Mouse (Mus musculus) lung, embryonic 16.5 days (tissue): Measurements from ENCODE around the gene Bpnt1. TPM values are rescaled to one million over a fixed set of nuclear protein-coding genes. Genes with fewer than 3 reads are reported as not detected.

Experiments used
- ATAC-seq: fragments of 200-750 bp; cut with Nextera tagmentation; 2 replicates; pipeline ENCODE4 v1.8.0; 2017; ENCODE audit warnings: low read depth, mild to moderate bottlenecking, moderate library complexity
- H3K27ac ChIP-seq: fragments of 300-500 bp; sonication (generic); 2 replicates; pipeline ENCODE4 v1.5.1; 2014; ENCODE audit warnings: mild to moderate bottlenecking, control low read depth, low read length
- H3K27me3 ChIP-seq: fragments of 300-500 bp; sonication (generic); 2 replicates; pipeline ENCODE4 v1.6.1; 2014; ENCODE audit warnings: low read depth, low read length, mixed read lengths; ENCODE audit not compliant: control insufficient read depth, insufficient read depth
- H3K36me3 ChIP-seq: fragments of 300-500 bp; sonication (generic); 2 replicates; pipeline ENCODE4 v1.6.1; 2014; ENCODE audit warnings: low read length; ENCODE audit not compliant: control insufficient read depth, insufficient read depth
- H3K4me1 ChIP-seq: fragments of 300-500 bp; sonication (generic); replicated peaks from 2 replicates; pipeline ENCODE4 v1.6.1; 2014; ENCODE audit warnings: low read length, mixed read lengths; ENCODE audit not compliant: control insufficient read depth, insufficient read depth
- H3K4me2 ChIP-seq: fragments of 300-500 bp; sonication (generic); 2 replicates; pipeline ENCODE4 v1.6.1; 2014; ENCODE audit warnings: low read depth, low read length, control low read depth
- H3K4me3 ChIP-seq: fragments of 300-500 bp; sonication (generic); 2 replicates; pipeline ENCODE4 v1.5.1; 2014; ENCODE audit warnings: mild to moderate bottlenecking, low read length, control low read depth
- H3K9ac ChIP-seq: fragments of 300-500 bp; sonication (generic); 2 replicates; pipeline ENCODE4 v1.6.1; 2014; ENCODE audit warnings: low read length, control low read depth
- H3K9me3 ChIP-seq: fragments of 300-500 bp; sonication (generic); 2 replicates; pipeline ENCODE4 v1.6.1; 2016; ENCODE audit warnings: low read length; ENCODE audit not compliant: control insufficient read depth
- WGBS: fragments of 180-500 bp; shearing (Covaris S2); extraction: QIAGEN DNeasy Blood & Tissue Kit; methylation state at CpG from one replicate; pipeline ENCODE4 v1.1.7; 2014; 5-methylcytosine and 5-hydroxymethylcytosine counted together
- polyA plus RNA-seq: library from polyadenylated mRNA; unstranded; fragments of >200 nt; fragmentation: Nextera tagmentation; extraction: Ambion mirVana; gene quantifications from 2 replicates; pipeline ENCODE4 v1.2.1, GENCODE M21; 2015

The Bpnt1 gene
- polyA plus RNA-seq, 1 experiment from 2014 or later, result 30.5 TPM

GRCm38 (mm10) chr1:185358211-185358610 is 26.3 kb downstream of the Bpnt1 start:
- H3K27me3 ChIP-seq, result no peaks in the 10 kb centered on the region
- no peak for ATAC-seq
- H3K4me2 ChIP-seq, result no peak overlapping the region
- H3K36me3 ChIP-seq, result 0 out of 2 replicates have a peak, but pooled peaks cover 10% of the 10 kb centered on the region
- peaks cover 6% of the 10 kb centered on the region for H3K4me1 ChIP-seq
- whole genome bisulfite sequencing, result 86% methylated on average over 4 of the region's 4 CpGs
- no peak overlapping the region for H3K4me3 ChIP-seq
- H3K9me3 ChIP-seq, result no peaks in the 10 kb centered on the region
- no peak overlapping the region for H3K9ac ChIP-seq
- no peak overlapping the region for H3K27ac ChIP-seq

DNA sequence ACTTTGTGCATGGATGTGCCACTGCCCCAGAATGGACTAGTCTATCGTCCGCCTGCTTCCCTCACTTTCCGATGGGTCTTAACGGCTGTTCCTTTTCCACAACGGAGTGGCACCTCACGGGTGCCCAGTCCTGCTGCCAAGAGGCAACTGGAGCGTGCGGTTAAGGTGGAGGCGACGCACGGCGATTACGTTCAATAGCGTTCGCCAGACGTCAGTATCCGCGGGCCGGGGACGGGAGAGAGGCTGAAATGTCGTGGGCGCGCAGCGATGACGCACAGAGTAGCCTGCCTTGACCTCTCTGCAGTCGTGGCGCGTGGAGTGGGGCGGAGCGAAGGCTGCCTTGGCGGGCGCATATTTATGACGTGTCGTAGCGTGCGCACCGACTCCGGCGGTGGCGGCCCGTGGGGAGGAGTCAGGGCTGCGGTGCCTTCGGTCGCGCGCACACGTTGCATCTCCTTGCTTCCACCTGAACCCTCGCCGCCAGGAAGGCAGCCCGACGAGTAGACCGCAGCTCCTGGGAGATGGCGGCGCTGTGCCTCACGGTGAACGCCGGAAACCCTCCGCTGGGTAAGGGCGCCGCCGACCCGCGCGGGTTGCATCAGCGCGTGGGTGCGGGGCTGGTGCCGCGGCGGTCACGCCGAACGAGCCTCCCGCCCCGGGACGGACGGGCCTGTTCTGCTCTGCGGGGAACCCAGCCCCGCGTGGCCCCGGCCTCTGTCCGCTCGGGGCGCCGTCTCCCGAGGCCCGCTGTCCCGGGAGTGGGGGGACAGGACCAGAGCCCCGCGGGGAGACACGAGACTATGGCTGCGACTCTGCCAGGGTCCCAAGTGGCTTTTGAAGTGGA is 30.9 kb downstream of the Bpnt1 start, which contains the start of gene Eprs:
TSS of gene Eprs (plus strand) at position 368 of the 844 bp plus-strand sequence.
- WGBS, result under 1% methylated on average over 92 of the region's 92 CpGs

DNA sequence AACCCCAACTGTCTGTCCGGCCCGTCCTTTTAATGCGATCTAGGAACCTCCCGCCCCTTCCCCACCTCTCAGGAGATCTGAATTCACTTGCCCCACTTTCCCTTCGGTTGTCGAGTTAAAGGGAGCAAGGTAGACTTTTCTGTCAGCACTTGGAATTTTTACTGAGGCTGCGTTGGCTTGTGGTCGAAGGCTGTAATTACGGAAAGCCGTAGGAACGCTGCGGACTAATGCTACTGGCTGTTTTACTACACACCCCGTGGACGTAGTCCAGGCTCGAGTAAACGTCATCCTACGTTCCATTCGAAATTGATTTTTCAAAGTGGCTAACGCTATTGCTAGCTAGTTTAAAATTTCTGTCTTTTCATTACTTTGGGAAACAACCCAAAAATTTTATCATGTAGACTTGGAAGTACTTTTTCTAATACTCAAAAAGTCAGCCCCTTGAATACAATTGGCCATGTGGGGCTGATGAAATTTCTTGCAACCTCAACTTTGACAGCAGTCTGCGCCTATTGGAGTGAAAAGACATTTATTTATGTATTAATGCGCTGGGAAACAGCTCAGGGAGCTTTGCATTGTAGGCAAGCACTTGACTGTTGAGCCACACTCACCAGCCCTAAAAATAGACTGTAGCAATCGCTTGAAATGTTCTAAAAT is 31.7 kb downstream of the Bpnt1 start:
- Histone ChIP-seq H3K4me3 (peak overlapping the region; percentile 93), H3K4me1 (peaks cover 16% of the 10 kb centered on the region), H3K9ac (peak overlapping the region; percentile 94), H3K27me3 (no peaks in the 10 kb centered on the region), H3K27ac (peak overlapping the region; percentile 91), H3K9me3 (no peaks in the 10 kb centered on the region), H3K4me2 (peak overlapping the region; percentile 79), H3K36me3 (no peaks in the 10 kb centered on the region)
- peak; percentile 48 for ATAC-seq
- WGBS, result 2% methylated on average over 22 of the region's 22 CpGs

More for the DNA sequence above, 30.9 kb downstream of the Bpnt1 start, which contains the start of gene Eprs:
- no peaks in the 10 kb centered on the region for H3K36me3 ChIP-seq
- H3K9ac ChIP-seq, result peak within 1 kb of the TSS; percentile 94
- H3K4me3 ChIP-seq, result peak within 1 kb of the TSS; percentile 93
- no peaks in the 10 kb centered on the region for H3K9me3 ChIP-seq
- peak within 1 kb of the TSS; percentile 79 for H3K4me2 ChIP-seq
- peak within 1 kb of the TSS; percentile 91 for H3K27ac ChIP-seq
- no peaks in the 10 kb centered on the region for H3K27me3 ChIP-seq
- peaks cover 16% of the 10 kb centered on the region for H3K4me1 ChIP-seq
- ATAC-seq, result peak; percentile 97

DNA sequence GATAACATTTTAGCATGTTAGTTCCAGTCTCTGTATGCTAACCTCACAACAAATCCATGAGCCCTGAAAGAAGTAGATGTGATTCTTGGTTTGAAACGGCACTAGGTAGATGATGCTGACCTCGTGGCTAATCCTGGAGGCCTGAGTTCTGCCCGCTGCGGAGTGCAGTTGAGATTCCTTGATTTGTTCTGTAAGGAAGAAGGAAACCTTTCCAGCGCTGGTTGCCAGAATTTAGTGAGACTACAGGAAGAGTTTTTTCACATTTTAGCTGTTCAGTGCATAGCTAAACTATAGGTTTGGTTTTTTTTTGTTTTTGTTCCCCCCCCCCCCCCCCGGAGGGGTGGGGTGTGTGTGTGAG is 32.2 kb downstream of the Bpnt1 start:
- H3K27me3 ChIP-seq, result no peaks in the 10 kb centered on the region
- WGBS, result 21% methylated on average over 6 of the region's 6 CpGs
- H3K4me1 ChIP-seq, result peaks cover 16% of the 10 kb centered on the region
- peak overlapping the region; percentile 94 for H3K9ac ChIP-seq
- no peak overlapping the region for H3K27ac ChIP-seq
- no peaks in the 10 kb centered on the region for H3K36me3 ChIP-seq
- H3K4me3 ChIP-seq, result peak overlapping the region; percentile 93
- no peak for ATAC-seq
- H3K4me2 ChIP-seq, result peak overlapping the region; percentile 79
- H3K9me3 ChIP-seq, result no peaks in the 10 kb centered on the region

- Histone ChIP-seq H3K9ac (no peak overlapping the region), H3K36me3 (peaks cover 14% of the 10 kb centered on the region), H3K9me3 (no peaks in the 10 kb centered on the region), H3K27me3 (no peaks in the 10 kb centered on the region), H3K27ac (no peak overlapping the region), H3K4me2 (no peak overlapping the region), H3K4me3 (no peak overlapping the region), H3K4me1 (peaks cover 10% of the 10 kb centered on the region)
- no peak for ATAC-seq
- WGBS, result 81% methylated on average over 6 of the region's 6 CpGs
Observed at GRCm38 (mm10) chr1:185367383-185367782, 35.4 kb downstream of the Bpnt1 start.

- no peak overlapping the region for H3K27ac ChIP-seq
- no peak overlapping the region for H3K4me2 ChIP-seq
- no peak overlapping the region for H3K9ac ChIP-seq
- peaks cover under 1% of the 10 kb centered on the region; the same call in 1 of the 2 replicates for H3K4me1 ChIP-seq
- H3K4me3 ChIP-seq, result no peak overlapping the region
- H3K36me3 ChIP-seq, result peaks cover 26% of the 10 kb centered on the region
- no peaks in the 10 kb centered on the region for H3K9me3 ChIP-seq
- ATAC-seq, result no peak
- H3K27me3 ChIP-seq, result no peaks in the 10 kb centered on the region
- 89% methylated on average over 6 of the region's 6 CpGs for WGBS
Observed at GRCm38 (mm10) chr1:185369979-185370378, 38.0 kb downstream of the Bpnt1 start.

DNA sequence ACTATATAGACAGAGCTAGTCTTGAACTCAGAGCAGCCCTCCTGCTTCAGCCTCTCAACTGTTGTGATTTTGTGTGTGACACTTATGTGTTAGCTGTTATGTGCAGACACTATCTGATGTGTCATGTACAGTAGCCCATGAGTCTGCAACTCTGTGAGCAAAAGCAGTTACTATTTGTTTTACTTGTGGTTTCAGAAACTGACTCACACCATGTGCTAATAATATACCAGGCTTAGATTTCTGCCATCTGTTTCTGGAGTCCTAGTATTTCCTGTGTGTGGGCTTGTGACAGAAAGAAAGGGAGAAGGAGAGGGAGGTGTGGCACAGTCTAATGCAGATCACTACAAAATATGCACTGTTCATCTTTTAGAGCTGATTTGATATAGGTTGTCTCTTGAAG is 44.4 kb downstream of the Bpnt1 start:
- H3K9ac ChIP-seq, result no peak overlapping the region
- no peaks in the 10 kb centered on the region for H3K27me3 ChIP-seq
- H3K36me3 ChIP-seq, result peaks cover 52% of the 10 kb centered on the region
- ATAC-seq, result no peak
- no peak overlapping the region for H3K27ac ChIP-seq
- no peaks in the 10 kb centered on the region for H3K9me3 ChIP-seq
- H3K4me1 ChIP-seq, result no peaks in the 10 kb centered on the region
- H3K4me3 ChIP-seq, result no peak overlapping the region
- no peak overlapping the region for H3K4me2 ChIP-seq

DNA sequence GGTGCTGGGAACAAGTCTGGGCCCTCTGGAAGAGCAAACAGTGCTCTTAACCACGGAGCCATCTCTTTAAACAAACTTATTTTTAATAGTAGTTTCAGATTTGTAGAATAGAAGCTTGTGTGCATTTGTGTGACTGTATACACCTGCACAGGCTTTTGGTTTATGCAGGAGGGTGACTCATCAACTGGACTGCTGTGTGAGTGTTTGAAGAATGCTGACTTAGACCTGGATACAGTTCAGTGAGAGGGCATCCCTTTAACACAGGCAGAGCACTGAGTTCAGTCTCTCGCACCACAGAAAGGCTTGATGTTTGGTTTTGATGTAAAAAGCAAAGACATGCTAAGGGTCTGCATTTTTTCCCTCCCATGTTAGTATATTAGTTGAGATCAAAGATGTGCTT is 45.5 kb downstream of the Bpnt1 start:
- WGBS, result 93% methylated on average over 2 of the region's 2 CpGs
- no peak for ATAC-seq
- H3K36me3 ChIP-seq, result peaks cover 53% of the 10 kb centered on the region
- H3K4me2 ChIP-seq, result no peak overlapping the region
- no peaks in the 10 kb centered on the region for H3K9me3 ChIP-seq
- no peaks in the 10 kb centered on the region for H3K27me3 ChIP-seq
- H3K27ac ChIP-seq, result no peak overlapping the region
- H3K4me3 ChIP-seq, result no peak overlapping the region
- no peaks in the 10 kb centered on the region for H3K4me1 ChIP-seq
- H3K9ac ChIP-seq, result no peak overlapping the region

GRCm38 (mm10) chr1:185401615-185402014 is 69.7 kb downstream of the Bpnt1 start:
- no peaks in the 10 kb centered on the region for H3K27me3 ChIP-seq
- no peak overlapping the region for H3K4me3 ChIP-seq
- WGBS, result 89% methylated on average over 5 of the region's 5 CpGs
- peaks cover 42% of the 10 kb centered on the region for H3K36me3 ChIP-seq
- H3K9ac ChIP-seq, result no peak overlapping the region
- H3K9me3 ChIP-seq, result no peaks in the 10 kb centered on the region
- no peak overlapping the region for H3K4me2 ChIP-seq
- H3K4me1 ChIP-seq, result no peaks in the 10 kb centered on the region
- no peak overlapping the region for H3K27ac ChIP-seq
- no peak for ATAC-seq
